Mouse (Mus musculus): ENCODE results near the gene Rps3. TPM values are rescaled to one million over a fixed set of nuclear protein-coding genes. Genes with fewer than 3 reads are reported as not detected.
A peak's percentile ranks its signal among the peaks of the same experiment; 100 is the strongest.

Gene Rps3
- polyA plus RNA-seq, 1 experiment from 2014 or later: 876 TPM

DNA sequence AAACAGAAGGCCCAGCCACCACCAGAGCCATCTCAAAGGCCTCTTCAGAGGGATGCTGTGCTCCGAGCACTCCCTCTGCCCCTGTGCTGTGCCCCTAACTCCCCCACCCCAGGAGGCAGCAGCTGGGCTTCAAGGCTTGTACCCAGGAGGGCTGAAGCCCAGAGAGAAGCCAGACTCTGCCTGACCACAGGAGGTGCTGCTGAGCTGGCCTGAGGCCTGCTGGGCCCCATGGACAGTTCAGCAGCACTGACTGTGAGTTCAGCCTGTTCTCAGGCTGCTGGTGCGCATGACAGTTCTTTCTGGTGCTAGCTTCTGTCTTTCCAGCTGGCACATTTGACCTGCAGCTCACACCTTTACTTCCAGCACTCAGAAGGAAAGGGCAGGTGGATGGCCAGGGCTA is 37.7 kb downstream of the Rps3 start:
- 90% methylated on average over 2 of the region's 2 CpGs for WGBS
- no peak for ATAC-seq (ENCODE audit: low read depth)
- Histone ChIP-seq H3K36me3 (ENCODE audit: control insufficient read depth, insufficient read depth, low read length) (no peaks in the 10 kb centered on the region), H3K4me2 (ENCODE audit: low read depth, low read length) (no peak overlapping the region), H3K9me3 (ENCODE audit: control insufficient read depth, low read length) (no peaks in the 10 kb centered on the region), H3K27ac (replicated peaks; ENCODE audit: low read depth, low read length) (no peak overlapping the region), H3K4me3 (ENCODE audit: low read depth, low read length) (no peak overlapping the region), H3K9ac (ENCODE audit: low read depth, low read length) (no peak overlapping the region), H3K27me3 (replicated peaks; ENCODE audit: control insufficient read depth, insufficient read depth, low read length) (no peaks in the 10 kb centered on the region), H3K4me1 (ENCODE audit: control insufficient read depth, insufficient read depth, low read length) (peaks cover 12% of the 10 kb centered on the region)
- DNase-seq (ENCODE audit: low spot score): no peak

DNA sequence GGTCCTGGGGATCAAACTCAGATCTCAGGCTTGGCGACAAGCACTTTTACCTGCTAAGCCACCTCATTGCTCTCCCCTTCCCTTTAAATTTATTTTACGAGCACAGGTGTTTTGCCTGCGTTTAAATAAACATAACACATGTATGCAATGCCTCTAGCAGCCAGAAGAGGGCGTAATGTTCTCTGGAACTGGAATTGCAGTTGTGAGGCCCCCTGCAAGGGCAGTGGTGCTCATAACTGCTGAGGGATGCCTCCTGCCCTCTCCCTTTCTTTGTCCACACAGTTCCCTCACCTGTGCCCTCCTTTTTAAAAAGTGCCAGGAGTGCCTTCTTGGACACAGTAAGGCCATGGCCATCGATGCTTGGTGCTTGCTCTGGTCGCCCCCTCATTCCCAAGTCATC is 39.5 kb downstream of the Rps3 start:
- Histone ChIP-seq H3K4me1 (ENCODE audit: control insufficient read depth, insufficient read depth, low read length) (peaks cover 12% of the 10 kb centered on the region), H3K4me3 (ENCODE audit: low read depth, low read length) (no peak overlapping the region), H3K27me3 (replicated peaks; ENCODE audit: control insufficient read depth, insufficient read depth, low read length) (no peaks in the 10 kb centered on the region), H3K9ac (ENCODE audit: low read depth, low read length) (no peak overlapping the region), H3K9me3 (ENCODE audit: control insufficient read depth, low read length) (no peaks in the 10 kb centered on the region), H3K36me3 (ENCODE audit: control insufficient read depth, insufficient read depth, low read length) (no peaks in the 10 kb centered on the region), H3K27ac (replicated peaks; ENCODE audit: low read depth, low read length) (no peak overlapping the region), H3K4me2 (ENCODE audit: low read depth, low read length) (no peak overlapping the region)
- WGBS: 65% methylated on average over 6 of the region's 6 CpGs
- DNase-seq (ENCODE audit: low spot score): no peak
- no peak for ATAC-seq (ENCODE audit: low read depth)

DNA sequence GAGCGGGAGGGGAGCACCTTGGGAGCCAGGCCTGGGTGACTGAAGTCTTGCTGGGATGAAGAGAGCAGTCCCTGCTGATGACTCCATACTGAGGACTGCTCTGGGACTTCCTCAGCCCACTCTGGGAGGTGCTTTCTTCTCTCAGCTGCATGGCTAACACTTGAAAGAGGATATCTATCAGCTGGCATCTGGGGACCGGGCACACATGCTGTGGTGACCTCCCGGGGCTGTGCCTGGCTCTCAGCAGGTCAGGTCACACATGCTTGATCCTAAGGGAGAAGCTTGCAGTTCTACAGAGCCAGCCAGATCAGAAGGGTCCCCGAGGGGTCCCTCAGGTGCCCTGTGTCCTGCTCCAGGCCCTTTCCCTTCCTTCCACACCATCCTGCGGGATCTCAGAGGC is 40.4 kb downstream of the Rps3 start:
- DNase-seq (ENCODE audit: low spot score) (no peak), ATAC-seq (ENCODE audit: low read depth) (no peak)
- 53% methylated on average over 5 of the region's 5 CpGs for WGBS
- H3K27me3 ChIP-seq (replicated peaks; ENCODE audit: control insufficient read depth, insufficient read depth, low read length): no peaks in the 10 kb centered on the region
- H3K9ac ChIP-seq (ENCODE audit: low read depth, low read length): no peak overlapping the region
- H3K4me3 ChIP-seq (ENCODE audit: low read depth, low read length): no peak overlapping the region
- H3K27ac ChIP-seq (replicated peaks; ENCODE audit: low read depth, low read length): no peak overlapping the region
- H3K4me1 ChIP-seq (ENCODE audit: control insufficient read depth, insufficient read depth, low read length): peaks cover 12% of the 10 kb centered on the region
- no peaks in the 10 kb centered on the region for H3K9me3 ChIP-seq (ENCODE audit: control insufficient read depth, low read length)
- H3K36me3 ChIP-seq (ENCODE audit: control insufficient read depth, insufficient read depth, low read length): no peaks in the 10 kb centered on the region
- H3K4me2 ChIP-seq (ENCODE audit: low read depth, low read length): no peak overlapping the region

DNA sequence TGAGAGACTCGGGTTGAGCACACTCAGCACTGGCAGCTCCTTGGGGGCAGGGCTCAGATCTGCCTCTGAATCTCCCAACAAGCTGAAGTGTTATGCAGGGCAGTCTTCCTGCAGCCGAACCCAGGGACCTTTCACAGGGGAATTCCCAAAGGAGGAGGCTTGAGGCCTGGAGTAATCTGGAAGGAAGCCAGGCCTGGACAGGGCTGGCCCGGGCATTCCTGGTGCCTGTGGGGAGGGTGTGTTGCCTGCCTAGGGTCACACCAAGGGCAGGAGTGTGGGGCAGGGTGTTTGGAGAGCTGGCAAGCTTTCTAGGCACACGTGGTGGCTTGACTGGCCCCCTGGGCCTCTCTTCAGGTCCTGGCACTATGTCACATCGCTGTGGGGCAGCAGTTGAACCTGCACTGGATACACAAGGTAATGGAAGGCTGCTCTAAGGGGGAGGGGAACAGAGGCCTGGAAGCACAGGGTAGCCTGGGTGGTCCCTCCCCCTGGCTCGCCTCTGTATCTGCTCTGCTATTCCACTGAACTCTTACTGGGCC is 41.9 kb downstream of the Rps3 start:
- Histone ChIP-seq H3K27me3 (replicated peaks; ENCODE audit: control insufficient read depth, insufficient read depth, low read length) (no peaks in the 10 kb centered on the region), H3K9ac (ENCODE audit: low read depth, low read length) (peak overlapping the region; percentile 16; the same call in 1 of the 2 replicates), H3K27ac (replicated peaks; ENCODE audit: low read depth, low read length) (no peak overlapping the region; the same call in 1 of the 2 replicates), H3K4me3 (ENCODE audit: low read depth, low read length) (no peak overlapping the region), H3K4me2 (ENCODE audit: low read depth, low read length) (no peak overlapping the region), H3K9me3 (ENCODE audit: control insufficient read depth, low read length) (no peaks in the 10 kb centered on the region), H3K36me3 (ENCODE audit: control insufficient read depth, insufficient read depth, low read length) (no peaks in the 10 kb centered on the region), H3K4me1 (ENCODE audit: control insufficient read depth, insufficient read depth, low read length) (peaks cover 14% of the 10 kb centered on the region)
- peak; percentile 63 for DNase-seq (ENCODE audit: low spot score)
- ATAC-seq (ENCODE audit: low read depth): peak; percentile 31
- 16% methylated on average over 5 of the region's 6 CpGs for WGBS

DNA sequence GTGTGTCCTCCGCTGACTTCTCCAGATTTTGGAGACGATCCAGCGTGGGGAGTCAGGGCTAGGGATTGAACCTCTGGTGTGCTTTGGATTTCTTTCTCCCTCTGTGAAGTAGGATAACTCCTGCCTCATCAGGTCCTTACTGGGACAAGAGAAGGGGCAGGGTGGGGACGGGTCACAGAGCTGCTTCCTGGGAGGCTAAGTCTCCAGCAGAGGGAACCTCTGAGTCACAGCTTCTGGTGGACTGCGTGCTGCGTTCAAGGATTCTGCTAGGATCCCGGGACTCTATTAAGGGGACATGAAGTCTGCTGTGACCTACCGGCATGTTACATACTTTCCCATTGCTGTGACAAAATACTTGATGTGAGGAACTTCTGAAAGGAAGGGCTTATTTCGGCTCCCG is 44.7 kb downstream of the Rps3 start:
- no peak overlapping the region for H3K9ac ChIP-seq (ENCODE audit: low read depth, low read length)
- no peaks in the 10 kb centered on the region for H3K36me3 ChIP-seq (ENCODE audit: control insufficient read depth, insufficient read depth, low read length)
- no peak for ATAC-seq (ENCODE audit: low read depth)
- WGBS: 71% methylated on average over 10 of the region's 10 CpGs
- no peak overlapping the region for H3K4me3 ChIP-seq (ENCODE audit: low read depth, low read length)
- H3K4me2 ChIP-seq (ENCODE audit: low read depth, low read length): no peak overlapping the region
- H3K9me3 ChIP-seq (ENCODE audit: control insufficient read depth, low read length): no peaks in the 10 kb centered on the region
- peaks cover 14% of the 10 kb centered on the region for H3K4me1 ChIP-seq (ENCODE audit: control insufficient read depth, insufficient read depth, low read length)
- no peak overlapping the region for H3K27ac ChIP-seq (replicated peaks; ENCODE audit: low read depth, low read length)
- no peaks in the 10 kb centered on the region for H3K27me3 ChIP-seq (replicated peaks; ENCODE audit: control insufficient read depth, insufficient read depth, low read length)
- no peak for DNase-seq (ENCODE audit: low spot score)

DNA sequence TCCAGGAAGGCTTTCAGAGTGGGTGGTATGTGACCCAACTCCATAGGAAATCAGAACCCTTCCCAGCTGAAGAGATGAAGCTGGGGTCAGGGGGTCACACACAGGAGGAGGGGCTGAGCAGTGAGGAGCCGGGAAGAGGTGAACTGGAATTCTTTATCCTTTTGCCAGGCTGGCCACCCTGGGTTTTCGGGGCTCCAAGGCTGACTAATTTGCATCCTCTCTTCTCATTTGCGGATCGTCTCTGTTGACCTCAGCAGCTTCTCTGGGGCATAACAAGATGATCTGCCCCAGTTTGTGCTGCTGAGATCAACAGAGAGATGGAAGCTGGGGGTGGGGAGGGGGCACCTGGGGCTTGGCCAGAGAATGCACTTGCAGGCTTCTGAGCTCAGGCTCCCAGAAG is 47.0 kb downstream of the Rps3 start:
- Histone ChIP-seq H3K9me3 (ENCODE audit: control insufficient read depth, low read length) (no peaks in the 10 kb centered on the region), H3K36me3 (ENCODE audit: control insufficient read depth, insufficient read depth, low read length) (no peaks in the 10 kb centered on the region), H3K9ac (ENCODE audit: low read depth, low read length) (no peak overlapping the region), H3K4me3 (ENCODE audit: low read depth, low read length) (no peak overlapping the region), H3K27me3 (replicated peaks; ENCODE audit: control insufficient read depth, insufficient read depth, low read length) (no peaks in the 10 kb centered on the region), H3K4me1 (ENCODE audit: control insufficient read depth, insufficient read depth, low read length) (peaks cover 17% of the 10 kb centered on the region), H3K4me2 (ENCODE audit: low read depth, low read length) (no peak overlapping the region), H3K27ac (replicated peaks; ENCODE audit: low read depth, low read length) (no peak overlapping the region)
- 3% methylated on average over 4 of the region's 4 CpGs for WGBS
- DNase-seq (ENCODE audit: low spot score): no peak
- no peak for ATAC-seq (ENCODE audit: low read depth)

DNA sequence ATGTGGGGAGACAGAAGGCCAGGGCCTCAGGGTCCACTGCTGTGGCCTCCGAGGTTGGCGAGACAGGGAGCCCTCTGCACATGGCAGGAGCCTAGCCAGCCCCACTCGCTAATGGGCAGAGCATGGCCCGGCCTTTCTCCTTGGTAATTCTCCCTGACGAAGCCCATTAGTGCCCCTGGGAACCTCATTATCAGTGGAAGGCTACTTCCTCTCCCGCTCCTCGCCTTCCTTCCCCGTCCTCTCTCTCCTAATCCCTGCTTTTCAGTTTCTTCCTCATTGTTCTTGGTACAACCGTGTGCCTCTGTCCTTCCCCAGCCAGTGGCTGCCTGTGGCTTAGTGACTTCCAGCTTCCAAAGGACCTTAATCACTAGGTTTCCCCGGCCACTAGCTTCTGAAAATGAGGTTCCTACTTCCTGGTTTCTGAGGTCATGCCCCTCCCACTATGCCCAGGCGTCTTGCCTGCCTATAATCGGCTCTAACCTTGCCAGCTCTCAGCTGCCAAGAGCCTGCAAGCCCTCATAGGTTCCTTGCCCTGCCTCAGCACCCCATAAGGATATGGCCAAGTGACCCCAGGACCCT is 48.8 kb downstream of the Rps3 start:
- 44% methylated on average over 12 of the region's 12 CpGs for WGBS
- peaks cover 12% of the 10 kb centered on the region; the same call in 1 of the 2 replicates for H3K4me1 ChIP-seq (ENCODE audit: control insufficient read depth, insufficient read depth, low read length)
- no peak for ATAC-seq (ENCODE audit: low read depth)

DNA sequence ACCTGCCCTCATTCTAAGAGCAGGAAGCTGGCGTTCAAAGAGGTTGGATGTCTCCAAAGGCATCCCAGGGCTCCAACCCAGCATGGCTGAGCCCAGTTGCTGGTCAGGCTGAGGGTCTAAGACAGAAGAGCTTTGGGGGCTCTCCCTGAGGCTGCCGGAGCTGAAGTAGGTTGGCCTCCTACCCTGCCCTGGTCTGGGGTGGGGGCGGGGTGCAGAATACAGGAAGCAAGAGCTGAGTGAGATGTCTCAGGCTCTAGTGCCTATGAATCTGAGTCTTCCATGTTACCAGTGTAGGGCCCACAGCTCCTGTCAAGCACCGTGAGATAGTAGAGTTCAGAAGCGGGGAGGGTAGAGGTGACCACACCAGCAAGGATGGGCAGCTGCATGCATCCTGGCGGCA is 50.7 kb downstream of the Rps3 start:
- Histone ChIP-seq H3K4me1 (ENCODE audit: control insufficient read depth, insufficient read depth, low read length) (peaks cover 12% of the 10 kb centered on the region), H3K9ac (ENCODE audit: low read depth, low read length) (no peak overlapping the region), H3K4me2 (ENCODE audit: low read depth, low read length) (no peak overlapping the region), H3K4me3 (ENCODE audit: low read depth, low read length) (no peak overlapping the region), H3K27me3 (replicated peaks; ENCODE audit: control insufficient read depth, insufficient read depth, low read length) (no peaks in the 10 kb centered on the region), H3K36me3 (ENCODE audit: control insufficient read depth, insufficient read depth, low read length) (no peaks in the 10 kb centered on the region), H3K9me3 (ENCODE audit: control insufficient read depth, low read length) (no peaks in the 10 kb centered on the region), H3K27ac (replicated peaks; ENCODE audit: low read depth, low read length) (no peak overlapping the region)
- DNase-seq (ENCODE audit: low spot score) (no peak), ATAC-seq (ENCODE audit: low read depth) (no peak)
- WGBS: 81% methylated on average over 6 of the region's 6 CpGs

More for the DNA sequence above, 48.8 kb downstream of the Rps3 start:
- no peak for DNase-seq (ENCODE audit: low spot score)
- no peaks in the 10 kb centered on the region for H3K9me3 ChIP-seq (ENCODE audit: control insufficient read depth, low read length)
- H3K4me2 ChIP-seq (ENCODE audit: low read depth, low read length): no peak overlapping the region
- H3K27me3 ChIP-seq (replicated peaks; ENCODE audit: control insufficient read depth, insufficient read depth, low read length): no peaks in the 10 kb centered on the region
- H3K27ac ChIP-seq (replicated peaks; ENCODE audit: low read depth, low read length): no peak overlapping the region
- H3K9ac ChIP-seq (ENCODE audit: low read depth, low read length): 0 out of 2 replicates have a peak overlapping the region, but pooled peaks have one; percentile 6
- no peaks in the 10 kb centered on the region for H3K36me3 ChIP-seq (ENCODE audit: control insufficient read depth, insufficient read depth, low read length)
- no peak overlapping the region for H3K4me3 ChIP-seq (ENCODE audit: low read depth, low read length)

DNA sequence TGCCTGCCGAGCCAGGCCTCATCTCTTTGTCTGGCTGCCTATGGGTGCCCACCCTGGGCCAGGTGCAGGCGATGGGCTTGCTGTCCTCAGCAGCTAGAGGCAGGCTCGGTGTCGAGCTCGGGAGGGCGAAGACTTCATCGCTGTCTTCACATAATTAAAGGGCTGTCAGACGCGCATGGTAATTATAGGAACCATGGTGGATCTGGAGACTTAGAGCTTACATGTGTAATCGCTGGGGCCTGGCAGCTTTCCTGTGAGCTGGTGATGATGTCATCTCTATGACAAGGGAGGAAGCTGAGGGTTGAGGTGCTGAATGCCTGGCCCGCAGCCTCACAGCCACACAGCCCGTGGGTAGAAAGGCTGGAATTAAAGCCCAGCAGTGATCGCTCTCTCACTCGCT is 51.3 kb downstream of the Rps3 start:
- no peaks in the 10 kb centered on the region for H3K36me3 ChIP-seq (ENCODE audit: control insufficient read depth, insufficient read depth, low read length)
- H3K4me1 ChIP-seq (ENCODE audit: control insufficient read depth, insufficient read depth, low read length): peaks cover 12% of the 10 kb centered on the region
- no peak overlapping the region for H3K4me3 ChIP-seq (ENCODE audit: low read depth, low read length)
- 58% methylated on average over 13 of the region's 14 CpGs for WGBS
- no peaks in the 10 kb centered on the region for H3K9me3 ChIP-seq (ENCODE audit: control insufficient read depth, low read length)
- peak; percentile 77 for DNase-seq (ENCODE audit: low spot score)
- peak; percentile 55 for ATAC-seq (ENCODE audit: low read depth)
- peak overlapping the region; percentile 21; the same call in 1 of the 2 replicates for H3K27ac ChIP-seq (replicated peaks; ENCODE audit: low read depth, low read length)
- 0 out of 2 replicates have a peak overlapping the region, but pooled peaks have one; percentile 15 for H3K4me2 ChIP-seq (ENCODE audit: low read depth, low read length)
- H3K9ac ChIP-seq (ENCODE audit: low read depth, low read length): no peak overlapping the region; the same call in 1 of the 2 replicates
- no peaks in the 10 kb centered on the region for H3K27me3 ChIP-seq (replicated peaks; ENCODE audit: control insufficient read depth, insufficient read depth, low read length)

Measured in embryonic facial prominence, embryonic 14.5 days (tissue).